Mouse (Mus musculus) MEL (cell line): ENCODE measurements at regions not wholly inside any gene's neighbourhood (a gene's known extent, or its start where the extent isn't known, plus 50 kb on each side); places are given as distances from the start of the nearest gene placed in this dataset.

ENCODE experiments used
- BHLHE40 ChIP-seq: IDR thresholded peaks from 2 replicates; pipeline ENCODE4 v1.6.1; 2012; ENCODE audit warnings: low read depth, mild to moderate bottlenecking, inconsistent platforms, low read length, improper control_type of control experiment, borderline replicate concordance
- CTCF ChIP-seq, 3 experiments: IDR thresholded peaks in 2 of 3; conservative IDR thresholded peaks in 1 of 3; 2 replicates each; pipeline ENCODE4 v1.5.1; 2011 to 2012; ENCODE audit warnings: low read length in 3 of 3, low read depth in 2 of 3, mild to moderate bottlenecking in 2 of 3, improper control_type of control experiment in 1 of 3, inconsistent platforms in 1 of 3, mixed read lengths in 1 of 3, moderate library complexity in 1 of 3; ENCODE audit not compliant: control insufficient read depth in 1 of 3, insufficient read depth in 1 of 3, poor library complexity in 1 of 3, severe bottlenecking in 1 of 3
- GABPA ChIP-seq: IDR thresholded peaks from 2 replicates; pipeline ENCODE4 v1.6.1; 2012; ENCODE audit warnings: low read depth, mild to moderate bottlenecking, inconsistent platforms, low read length, improper control_type of control experiment, moderate library complexity
- GATA1 ChIP-seq: IDR thresholded peaks from 2 replicates; pipeline ENCODE4 v1.6.1; 2011; ENCODE audit warnings: low read depth, low read length, improper control_type of control experiment
- MAFK ChIP-seq: IDR thresholded peaks from 2 replicates; pipeline ENCODE4 v1.6.1; 2011; ENCODE audit warnings: low read depth, mild to moderate bottlenecking, low read length, improper control_type of control experiment, borderline replicate concordance
- MAZ ChIP-seq: IDR thresholded peaks from 2 replicates; pipeline ENCODE4 v1.6.1; 2012; ENCODE audit warnings: low read depth, mild to moderate bottlenecking, inconsistent platforms, low read length, improper control_type of control experiment
- MXI1 ChIP-seq: IDR thresholded peaks from 2 replicates; pipeline ENCODE4 v1.6.1; 2011; ENCODE audit warnings: mild to moderate bottlenecking, low read depth, low read length, improper control_type of control experiment
- POLR2A ChIP-seq, 2 experiments: IDR thresholded peaks; 2 replicates each; pipeline ENCODE4 v1.6.1; 2011 to 2012; ENCODE audit warnings: low read length in 2 of 2, mild to moderate bottlenecking in 2 of 2, control low read depth in 1 of 2, improper control_type of control experiment in 1 of 2, low read depth in 1 of 2, moderate library complexity in 1 of 2; ENCODE audit not compliant: control insufficient read depth in 1 of 2, insufficient read depth in 1 of 2, poor library complexity in 1 of 2
- SMC3 ChIP-seq: IDR thresholded peaks from 2 replicates; pipeline ENCODE4 v1.6.1; 2011; ENCODE audit warnings: low read depth, low read length, improper control_type of control experiment
- TCF12 ChIP-seq: IDR thresholded peaks from 2 replicates; pipeline ENCODE4 v1.6.1; 2014; ENCODE audit warnings: low read depth, mild to moderate bottlenecking, inconsistent platforms, low read length, improper control_type of control experiment, moderate library complexity
- ZKSCAN1 ChIP-seq: IDR thresholded peaks from 2 replicates; pipeline ENCODE4 v1.6.1; 2012; ENCODE audit warnings: low read depth, mild to moderate bottlenecking, inconsistent platforms, low read length, improper control_type of control experiment, moderate library complexity

- no peak for TF ChIP-seq CTCF (IDR thresholded peaks at IDR 0.05 in 2 of 3, conservative IDR thresholded peaks at IDR 0.05 in 1 of 3; ENCODE audit: control insufficient read depth in 1 of 3, insufficient read depth in 1 of 3, low read depth in 2 of 3, low read length in 3 of 3, poor library complexity in 1 of 3, severe bottlenecking in 1 of 3)
- no peak for TF ChIP-seq GABPA
- no peak for TF ChIP-seq SMC3
- TF ChIP-seq GATA1: no peak
- TF ChIP-seq POLR2A (IDR thresholded peaks at IDR 0.05; ENCODE audit: control insufficient read depth in 1 of 2, insufficient read depth in 1 of 2, low read depth in 1 of 2, low read length in 2 of 2, poor library complexity in 1 of 2): no peak
- no peak for TF ChIP-seq MXI1
- TF ChIP-seq TCF12: no peak
- TF ChIP-seq BHLHE40: no peak
- TF ChIP-seq MAFK: no peak
- TF ChIP-seq MAZ: no peak
- no peak for TF ChIP-seq ZKSCAN1
These were observed 92.1 kb upstream of the Rreb1 start for GRCm38 (mm10) chr13:37686109-37686508.
